Mouse (Mus musculus): ENCODE data around the gene Gm9376. TPM values are rescaled to one million over a fixed set of nuclear protein-coding genes. Genes with fewer than 3 reads are reported as not detected.

Gene Gm9376
- polyA plus RNA-seq (2015; fragmentation: Nextera tagmentation; extraction: Ambion mirVana): not detected in 2 replicates

DNA sequence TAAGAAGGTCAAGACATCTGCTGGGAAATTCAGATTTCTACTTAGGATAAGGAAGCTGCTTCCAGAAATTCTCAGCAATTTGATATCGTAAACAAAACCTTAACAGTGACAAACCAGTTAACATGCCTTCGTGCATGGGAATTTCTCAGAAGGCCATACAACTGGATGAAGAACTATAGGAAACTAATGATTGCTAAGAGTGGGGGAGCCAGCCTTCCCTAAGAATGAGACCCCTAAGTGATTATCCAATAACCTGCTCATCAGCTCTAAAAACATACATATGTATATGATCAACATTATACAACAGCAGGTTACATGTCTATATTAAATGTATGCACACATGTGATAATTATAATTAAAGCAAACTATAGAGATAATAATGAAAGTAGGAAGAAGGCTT, at the start of gene Gm9376:
Gene Gm9376 (plus strand): TSS at position 301 of the 400 bp plus-strand sequence.
- Histone ChIP-seq H3K4me3 (replicated peaks) (no peak within 1 kb of the TSS), H3K9me3 (no peaks in the 10 kb centered on the region), H3K9ac (replicated peaks) (no peak within 1 kb of the TSS), H3K4me2 (replicated peaks) (no peak within 1 kb of the TSS), H3K36me3 (no peaks in the 10 kb centered on the region), H3K4me1 (replicated peaks) (no peaks in the 10 kb centered on the region), H3K27me3 (no peaks in the 10 kb centered on the region), H3K27ac (no peak within 1 kb of the TSS)
- WGBS: 94% methylated on average over 2 of the region's 2 CpGs
- no peak for ATAC-seq

GRCm38 (mm10) chr14:118220885-118221284, 45.9 kb upstream of the Gm9376 start:
- ATAC-seq: no peak
- H3K9ac ChIP-seq (replicated peaks): no peak overlapping the region
- no peak overlapping the region for H3K4me3 ChIP-seq (replicated peaks)
- H3K4me2 ChIP-seq (replicated peaks): no peak overlapping the region
- no peaks in the 10 kb centered on the region for H3K36me3 ChIP-seq
- 85% methylated on average over 1 of the region's 1 CpGs for WGBS
- H3K27ac ChIP-seq: no peak overlapping the region
- H3K9me3 ChIP-seq: 0 out of 2 replicates have a peak, but pooled peaks cover 6% of the 10 kb centered on the region
- peaks cover 9% of the 10 kb centered on the region for H3K4me1 ChIP-seq (replicated peaks)
- peaks cover 69% of the 10 kb centered on the region for H3K27me3 ChIP-seq

DNA sequence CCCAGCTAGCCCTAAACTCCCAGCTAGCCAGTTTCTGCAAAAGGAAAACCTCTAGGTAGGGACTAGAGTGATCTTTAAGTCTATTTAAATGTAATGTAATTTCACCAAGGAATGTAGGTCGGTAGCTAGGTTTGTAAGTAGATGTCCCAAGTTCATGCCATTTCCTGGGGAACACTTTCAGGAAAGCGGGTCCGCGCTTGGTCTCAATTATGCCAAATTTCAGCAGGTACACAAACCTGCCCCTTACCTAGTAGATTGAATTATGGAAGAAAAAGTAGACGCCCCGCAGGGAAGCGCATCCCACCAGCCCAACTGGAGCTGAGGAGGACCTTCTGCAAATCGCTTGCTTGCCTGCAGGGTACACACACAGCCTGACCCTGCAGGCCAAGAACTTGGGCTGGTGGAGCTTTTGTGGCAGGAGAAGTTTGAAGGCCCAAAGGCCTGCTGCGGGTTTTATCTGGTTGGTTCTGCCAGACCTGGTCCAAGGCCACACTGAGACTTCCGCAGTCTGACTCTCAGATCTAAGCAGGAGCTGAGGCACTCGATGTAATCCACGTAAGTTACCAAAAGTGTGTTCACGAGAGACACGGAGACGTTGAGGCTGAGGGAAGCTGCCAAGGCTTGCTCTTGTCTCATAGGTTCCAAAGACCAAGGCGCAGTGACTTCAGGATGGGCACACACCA, 41.6 kb upstream of the Gm9376 start:
- Histone ChIP-seq H3K9ac (replicated peaks) (no peak overlapping the region), H3K9me3 (0 out of 2 replicates have a peak, but pooled peaks cover 6% of the 10 kb centered on the region), H3K4me2 (replicated peaks) (peak overlapping the region; percentile 45), H3K27ac (0 out of 2 replicates have a peak overlapping the region, but pooled peaks have one; percentile 30), H3K36me3 (no peaks in the 10 kb centered on the region), H3K4me1 (replicated peaks) (peaks cover 49% of the 10 kb centered on the region), H3K4me3 (replicated peaks) (peak overlapping the region; percentile 22; the same call in 1 of the 2 replicates), H3K27me3 (peaks cover 79% of the 10 kb centered on the region)
- ATAC-seq: no peak
- WGBS: 28% methylated on average over 16 of the region's 16 CpGs

- H3K4me1 ChIP-seq (replicated peaks): peaks cover 53% of the 10 kb centered on the region
- H3K27me3 ChIP-seq: peaks cover 79% of the 10 kb centered on the region
- 0 out of 2 replicates have a peak, but pooled peaks cover 5% of the 10 kb centered on the region for H3K9me3 ChIP-seq
- WGBS: under 1% methylated on average over 21 of the region's 21 CpGs
- peak overlapping the region; percentile 45 for H3K4me2 ChIP-seq (replicated peaks)
- peak overlapping the region; percentile 22 for H3K4me3 ChIP-seq (replicated peaks)
- H3K36me3 ChIP-seq: no peaks in the 10 kb centered on the region
- 0 out of 2 replicates have a peak overlapping the region, but pooled peaks have one; percentile 30 for H3K27ac ChIP-seq
- ATAC-seq: peak; percentile 64
- H3K9ac ChIP-seq (replicated peaks): no peak overlapping the region
Observed at GRCm38 (mm10) chr14:118225911-118226310, 40.8 kb upstream of the Gm9376 start.

DNA sequence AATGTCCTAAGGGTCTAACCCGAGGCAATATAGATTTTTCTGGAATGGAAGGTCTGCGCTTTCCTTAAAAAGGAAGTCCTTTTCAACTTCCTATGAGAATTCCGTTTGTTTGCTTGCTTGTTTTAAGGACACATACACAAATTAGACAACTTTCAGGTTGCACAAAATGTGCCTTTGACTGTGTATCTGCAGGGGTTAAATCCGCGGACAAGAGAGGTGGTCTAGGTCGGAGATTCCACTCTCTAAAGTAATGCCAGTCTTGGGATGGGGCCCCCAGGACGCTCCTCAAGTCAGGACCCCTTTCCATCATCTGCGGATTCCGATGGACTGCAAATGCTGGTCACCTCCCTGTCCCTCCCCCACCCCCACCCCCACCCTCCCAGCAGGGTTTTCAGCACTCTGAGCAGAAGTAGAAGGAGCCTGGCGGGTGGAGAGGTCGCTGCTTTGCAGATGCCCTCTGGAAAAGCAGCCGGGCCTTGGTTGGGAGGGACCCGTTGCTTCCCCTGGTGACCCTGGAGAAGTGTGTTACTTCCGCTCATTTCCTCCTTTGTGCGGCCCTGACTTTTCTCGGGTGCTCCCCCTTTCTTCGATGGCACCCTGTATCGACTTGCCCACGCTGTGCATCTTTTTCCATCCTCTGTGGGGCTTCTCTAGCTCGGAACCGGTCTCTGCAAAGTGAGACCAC, 40.1 kb upstream of the Gm9376 start:
- no peaks in the 10 kb centered on the region for H3K9me3 ChIP-seq
- H3K27ac ChIP-seq: no peak overlapping the region
- no peaks in the 10 kb centered on the region for H3K36me3 ChIP-seq
- no peak overlapping the region for H3K9ac ChIP-seq (replicated peaks)
- WGBS: 1% methylated on average over 21 of the region's 21 CpGs
- peaks cover 60% of the 10 kb centered on the region for H3K4me1 ChIP-seq (replicated peaks)
- no peak for ATAC-seq
- peak overlapping the region; percentile 45 for H3K4me2 ChIP-seq (replicated peaks)
- H3K4me3 ChIP-seq (replicated peaks): peak overlapping the region; percentile 22
- peaks cover 85% of the 10 kb centered on the region for H3K27me3 ChIP-seq

GRCm38 (mm10) chr14:118232381-118232970, 34.3 kb upstream of the Gm9376 start:
- WGBS: 3% methylated on average over 8 of the region's 8 CpGs
- Histone ChIP-seq H3K36me3 (peaks cover 5% of the 10 kb centered on the region; the same call in 1 of the 2 replicates), H3K4me3 (replicated peaks) (peak overlapping the region; percentile 37), H3K4me2 (replicated peaks) (peak overlapping the region; percentile 61), H3K27me3 (peaks cover 44% of the 10 kb centered on the region), H3K27ac (peak overlapping the region; percentile 84), H3K9ac (replicated peaks) (peak overlapping the region; percentile 56), H3K9me3 (no peaks in the 10 kb centered on the region), H3K4me1 (replicated peaks) (peaks cover 72% of the 10 kb centered on the region)
- no peak for ATAC-seq

GRCm38 (mm10) chr14:118233786-118234540, 32.8 kb upstream of the Gm9376 start:
- peak overlapping the region; percentile 76 for H3K4me3 ChIP-seq (replicated peaks)
- peaks cover 5% of the 10 kb centered on the region; the same call in 1 of the 2 replicates for H3K36me3 ChIP-seq
- no peaks in the 10 kb centered on the region for H3K9me3 ChIP-seq
- no peak for ATAC-seq
- H3K4me1 ChIP-seq (replicated peaks): peaks cover 58% of the 10 kb centered on the region
- peak overlapping the region; percentile 93 for H3K27ac ChIP-seq
- 2% methylated on average over 26 of the region's 26 CpGs for WGBS
- H3K4me2 ChIP-seq (replicated peaks): peak overlapping the region; percentile 78
- H3K27me3 ChIP-seq: peaks cover 30% of the 10 kb centered on the region
- H3K9ac ChIP-seq (replicated peaks): peak overlapping the region; percentile 93

GRCm38 (mm10) chr14:118234541-118235210, 32.1 kb upstream of the Gm9376 start:
- H3K27ac ChIP-seq: peak overlapping the region; percentile 93
- peaks cover 5% of the 10 kb centered on the region; the same call in 1 of the 2 replicates for H3K36me3 ChIP-seq
- WGBS: under 1% methylated on average over 75 of the region's 84 CpGs
- no peak for ATAC-seq
- H3K4me3 ChIP-seq (replicated peaks): peak overlapping the region; percentile 76
- peak overlapping the region; percentile 93 for H3K9ac ChIP-seq (replicated peaks)
- H3K4me2 ChIP-seq (replicated peaks): peak overlapping the region; percentile 78
- no peaks in the 10 kb centered on the region for H3K9me3 ChIP-seq
- peaks cover 32% of the 10 kb centered on the region for H3K27me3 ChIP-seq
- peaks cover 56% of the 10 kb centered on the region for H3K4me1 ChIP-seq (replicated peaks)

- H3K9me3 ChIP-seq: no peaks in the 10 kb centered on the region
- H3K36me3 ChIP-seq: peaks cover 5% of the 10 kb centered on the region; the same call in 1 of the 2 replicates
- peak overlapping the region; percentile 78 for H3K4me2 ChIP-seq (replicated peaks)
- WGBS: under 1% methylated on average over 62 of the region's 62 CpGs
- peaks cover 39% of the 10 kb centered on the region for H3K27me3 ChIP-seq
- H3K4me1 ChIP-seq (replicated peaks): peaks cover 50% of the 10 kb centered on the region
- H3K9ac ChIP-seq (replicated peaks): peak overlapping the region; percentile 93
- H3K27ac ChIP-seq: peak overlapping the region; percentile 93
- no peak for ATAC-seq
- peak overlapping the region; percentile 76 for H3K4me3 ChIP-seq (replicated peaks)
Observed at GRCm38 (mm10) chr14:118235361-118235972, 31.3 kb upstream of the Gm9376 start.

DNA sequence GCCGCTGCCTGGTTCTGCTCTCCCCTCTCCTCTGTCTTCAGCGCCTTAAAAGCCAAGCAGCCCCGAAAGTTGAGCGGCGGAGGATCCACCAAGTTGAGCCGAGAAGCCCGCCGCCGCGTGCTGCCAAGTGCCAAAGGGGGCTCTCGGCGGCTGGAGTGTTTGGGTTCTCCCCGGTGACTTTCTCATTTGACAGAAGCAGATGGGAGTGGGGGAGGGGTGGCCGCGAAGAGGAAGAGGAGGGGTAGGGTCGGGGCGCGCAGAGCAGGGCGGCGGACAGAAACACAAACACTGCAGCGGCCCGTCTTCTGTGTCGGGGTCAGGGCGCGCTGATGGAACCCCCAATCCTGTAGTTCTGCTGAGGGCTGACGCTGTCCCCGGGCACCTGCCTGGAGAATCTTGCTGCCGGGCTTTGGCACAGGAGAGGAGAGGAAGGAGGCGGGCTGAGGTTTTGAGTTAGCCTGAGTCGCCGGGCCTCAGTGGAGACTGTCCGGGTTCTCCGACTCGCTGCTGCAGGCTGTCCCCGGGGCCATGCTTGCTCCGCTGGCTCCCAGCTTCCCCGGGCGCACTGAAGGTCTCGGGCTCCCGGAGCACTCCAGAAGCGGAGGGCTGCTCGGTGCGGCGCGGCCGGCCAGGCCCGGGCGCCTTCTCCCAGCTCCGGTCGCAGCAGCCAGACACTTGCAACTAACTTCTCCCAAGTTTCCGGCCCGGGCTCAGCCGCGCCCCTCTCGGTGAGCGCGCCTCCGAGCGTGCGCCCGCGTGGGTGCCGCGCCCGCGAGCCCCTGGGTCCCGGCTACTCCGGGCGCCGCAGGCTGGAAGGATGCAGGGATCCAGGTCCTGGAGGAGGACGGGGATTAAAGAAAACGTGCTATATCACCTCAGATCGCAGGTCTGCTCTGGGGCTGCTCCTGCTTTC, 30.5 kb upstream of the Gm9376 start:
- peak; percentile 56 for ATAC-seq
- H3K36me3 ChIP-seq: peaks cover 5% of the 10 kb centered on the region
- H3K9ac ChIP-seq (replicated peaks): peak overlapping the region; percentile 93
- peaks cover 39% of the 10 kb centered on the region for H3K27me3 ChIP-seq
- peak overlapping the region; percentile 78 for H3K4me2 ChIP-seq (replicated peaks)
- WGBS: under 1% methylated on average over 67 of the region's 73 CpGs
- peak overlapping the region; percentile 93 for H3K27ac ChIP-seq
- peak overlapping the region; percentile 76 for H3K4me3 ChIP-seq (replicated peaks)
- peaks cover 45% of the 10 kb centered on the region for H3K4me1 ChIP-seq (replicated peaks)
- H3K9me3 ChIP-seq: no peaks in the 10 kb centered on the region
